Mouse (Mus musculus): ENCODE measurements around the gene Stpg2. TPM values are rescaled to one million over a fixed set of nuclear protein-coding genes. Genes with fewer than 3 reads are reported as not detected.

Stpg2 gene
- polyA plus RNA-seq (2012): not detected in 2 replicates

DNA sequence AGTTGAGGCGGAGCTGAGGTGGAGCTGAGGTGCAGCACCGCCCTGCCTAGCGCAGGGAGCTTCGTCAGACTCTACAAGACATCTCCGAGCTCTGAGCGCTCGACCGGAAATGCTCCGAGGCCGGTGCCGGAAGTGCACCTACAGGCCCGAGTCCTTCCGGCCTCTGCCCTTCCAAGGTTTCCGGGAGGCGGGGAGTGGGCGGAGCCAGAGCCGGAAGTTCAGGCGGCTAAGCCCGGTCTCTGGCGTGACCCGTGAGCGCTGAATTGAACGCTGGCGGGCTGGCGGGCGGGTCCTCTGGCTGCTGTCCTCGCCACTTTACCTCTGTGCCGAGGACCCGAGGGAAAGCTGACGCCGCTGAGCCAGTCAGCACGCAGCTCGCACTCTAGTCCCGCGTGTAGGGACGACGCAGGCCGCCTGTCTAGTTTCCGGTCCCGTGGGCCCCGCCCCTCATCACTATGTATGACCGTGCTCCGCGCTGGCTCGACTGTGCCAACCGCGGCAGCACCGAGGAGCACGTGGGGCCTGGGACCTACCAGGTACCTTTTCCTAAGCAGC, at the start of gene Stpg2:
Stpg2 (plus strand) TSS at position 251 of the 555 bp plus-strand sequence.
- Histone ChIP-seq H3K27me3 (ENCODE audit: control insufficient read depth) (peaks cover 3% of the 10 kb centered on the region; the same call in 1 of the 2 replicates), H3K4me3 (replicated peaks) (peak within 1 kb of the TSS; percentile 65), H3K36me3 (ENCODE audit: control insufficient read depth) (no peaks in the 10 kb centered on the region), H3K9me3 (ENCODE audit: control insufficient read depth, low read length) (peaks cover 8% of the 10 kb centered on the region), H3K4me1 (ENCODE audit: control insufficient read depth) (peaks cover 8% of the 10 kb centered on the region)
- TF ChIP-seq TAL1 (IDR thresholded peaks at IDR 0.05; ENCODE audit: low read length) (no peak), GATA1 (IDR thresholded peaks at IDR 0.05; ENCODE audit: low read length) (no peak)

DNA sequence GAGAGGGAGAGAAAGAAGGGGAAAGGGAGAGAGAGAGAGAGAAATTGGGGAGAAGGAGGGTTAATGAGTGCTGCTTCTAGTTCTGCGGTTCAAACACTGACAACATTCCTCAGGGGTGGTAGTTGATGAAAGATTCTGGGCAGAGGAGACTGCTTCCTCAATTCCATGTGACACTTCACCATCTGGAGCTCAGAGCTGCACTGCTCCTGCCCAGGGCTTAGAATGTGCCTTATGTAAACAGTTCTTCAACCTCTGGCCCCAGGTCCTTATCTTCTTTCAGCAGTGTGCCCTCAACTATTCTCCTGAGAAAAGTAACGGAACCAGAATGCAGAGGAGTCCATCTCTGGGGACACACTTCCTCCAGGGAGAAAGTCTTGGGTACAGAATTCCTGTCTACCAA, 43.3 kb upstream of the Stpg2 start:
- Histone ChIP-seq H3K9me3 (ENCODE audit: control insufficient read depth, low read length) (no peaks in the 10 kb centered on the region), H3K36me3 (ENCODE audit: control insufficient read depth) (no peaks in the 10 kb centered on the region), H3K4me1 (ENCODE audit: control insufficient read depth) (no peaks in the 10 kb centered on the region), H3K27me3 (ENCODE audit: control insufficient read depth) (no peaks in the 10 kb centered on the region), H3K4me3 (replicated peaks) (no peak overlapping the region)
- TF ChIP-seq TAL1 (IDR thresholded peaks at IDR 0.05; ENCODE audit: low read length) (no peak), GATA1 (IDR thresholded peaks at IDR 0.05; ENCODE audit: low read length) (no peak)

DNA sequence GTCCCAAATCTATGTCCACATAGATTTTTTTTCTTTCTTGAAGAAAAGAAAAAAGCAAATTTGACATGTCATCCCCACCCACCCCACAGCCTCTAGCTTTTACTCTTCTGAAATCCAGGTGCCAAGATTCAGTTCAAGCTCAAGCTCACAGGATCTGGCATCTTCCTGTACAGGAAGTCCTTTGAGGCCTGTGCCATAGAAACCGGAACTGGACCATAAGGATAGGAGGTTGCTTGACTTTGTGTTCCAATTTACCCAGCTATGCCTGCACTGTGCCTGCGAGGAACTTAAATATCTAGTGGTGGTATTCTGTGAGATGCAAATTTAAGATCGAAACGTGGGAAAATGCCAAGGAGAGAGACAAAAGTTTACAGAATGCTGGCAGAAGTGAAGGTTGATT, 42.8 kb upstream of the Stpg2 start:
- no peaks in the 10 kb centered on the region for H3K27me3 ChIP-seq (ENCODE audit: control insufficient read depth)
- no peaks in the 10 kb centered on the region for H3K9me3 ChIP-seq (ENCODE audit: control insufficient read depth, low read length)
- TF ChIP-seq GATA1 (IDR thresholded peaks at IDR 0.05; ENCODE audit: low read length): no peak
- TF ChIP-seq TAL1 (IDR thresholded peaks at IDR 0.05; ENCODE audit: low read length): no peak
- no peak overlapping the region for H3K4me3 ChIP-seq (replicated peaks)
- no peaks in the 10 kb centered on the region for H3K4me1 ChIP-seq (ENCODE audit: control insufficient read depth)
- no peaks in the 10 kb centered on the region for H3K36me3 ChIP-seq (ENCODE audit: control insufficient read depth)

DNA sequence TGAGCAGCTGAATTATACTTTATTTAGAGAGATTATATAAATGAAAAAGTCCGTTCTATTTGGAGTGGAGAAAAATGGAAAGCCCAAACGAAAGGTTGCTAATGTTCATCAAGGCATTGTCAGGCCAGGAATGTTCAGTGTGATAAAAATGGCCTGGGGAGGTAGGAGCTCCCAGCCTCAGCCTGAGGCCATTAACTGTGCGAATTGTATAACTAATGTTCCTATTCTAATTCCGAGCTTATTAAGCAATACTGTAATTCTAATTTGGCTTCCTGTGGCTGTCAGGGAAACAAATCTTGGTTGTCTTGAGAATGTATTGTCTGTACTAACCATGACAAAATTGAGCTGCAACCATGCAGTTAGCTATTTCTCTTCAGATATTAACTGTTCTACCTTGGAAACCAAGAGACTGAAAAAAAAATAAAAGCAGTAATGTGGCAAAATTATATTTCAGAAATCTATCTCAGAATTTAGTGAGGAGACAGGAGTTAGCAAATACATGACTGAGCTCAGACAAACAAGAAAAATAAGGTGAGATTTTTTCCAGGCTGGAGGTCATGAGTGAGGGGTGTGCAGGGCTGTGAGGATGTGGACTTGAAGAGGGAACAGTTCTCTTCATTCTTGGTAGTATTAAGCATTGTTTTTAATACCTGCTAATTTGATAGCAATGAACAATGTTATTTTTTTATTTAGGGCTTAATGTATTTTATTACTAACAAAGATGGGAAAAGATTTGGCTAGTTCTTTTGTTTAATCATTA, 36.8 kb upstream of the Stpg2 start:
- H3K4me1 ChIP-seq (ENCODE audit: control insufficient read depth): no peaks in the 10 kb centered on the region
- H3K4me3 ChIP-seq (replicated peaks): no peak overlapping the region
- no peaks in the 10 kb centered on the region for H3K36me3 ChIP-seq (ENCODE audit: control insufficient read depth)
- TF ChIP-seq GATA1 (IDR thresholded peaks at IDR 0.05; ENCODE audit: low read length) (no peak), TAL1 (IDR thresholded peaks at IDR 0.05; ENCODE audit: low read length) (no peak)
- H3K27me3 ChIP-seq (ENCODE audit: control insufficient read depth): no peaks in the 10 kb centered on the region
- peaks cover 5% of the 10 kb centered on the region; the same call in 1 of the 2 replicates for H3K9me3 ChIP-seq (ENCODE audit: control insufficient read depth, low read length)

DNA sequence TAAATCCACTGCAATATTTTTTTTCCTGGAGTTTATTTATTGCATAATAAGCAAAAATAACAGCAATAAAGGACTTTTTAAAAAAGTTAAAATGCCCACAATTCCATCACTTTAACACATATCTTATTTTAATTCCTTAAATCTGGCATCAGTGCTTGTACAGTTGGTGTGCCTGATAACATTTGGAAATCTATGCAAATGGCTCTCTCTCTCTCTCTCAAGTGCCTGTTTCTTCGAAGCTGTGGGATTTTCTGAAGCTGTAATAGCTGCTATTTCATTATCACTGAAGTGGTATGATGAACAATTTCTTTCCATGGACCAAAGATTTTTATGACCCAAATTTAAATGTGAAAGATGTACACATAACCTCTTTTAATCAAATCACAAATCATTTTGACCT, 35.8 kb upstream of the Stpg2 start:
- Histone ChIP-seq H3K4me1 (ENCODE audit: control insufficient read depth) (no peaks in the 10 kb centered on the region), H3K27me3 (ENCODE audit: control insufficient read depth) (no peaks in the 10 kb centered on the region)

DNA sequence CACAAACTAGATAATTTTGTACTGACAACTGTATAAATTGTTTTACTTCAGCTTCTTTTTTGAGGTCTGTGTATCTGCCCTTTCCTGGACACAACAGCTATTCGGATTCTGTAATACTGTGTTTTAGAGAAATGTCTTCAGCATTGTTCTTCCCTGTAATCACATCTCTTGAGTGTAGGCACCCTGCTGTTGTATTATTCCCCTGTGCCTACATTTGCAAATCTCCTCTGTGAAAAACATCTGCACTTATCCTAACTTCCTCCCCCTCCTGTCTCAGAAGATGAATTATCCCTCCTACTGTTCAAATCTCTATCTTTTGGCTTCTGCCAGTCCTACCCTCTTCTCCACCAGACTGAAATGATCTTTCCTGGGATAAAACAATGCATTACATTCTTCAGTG, 28.6 kb upstream of the Stpg2 start:
- Histone ChIP-seq H3K27me3 (ENCODE audit: control insufficient read depth) (no peaks in the 10 kb centered on the region), H3K4me3 (replicated peaks) (no peak overlapping the region), H3K36me3 (ENCODE audit: control insufficient read depth) (no peaks in the 10 kb centered on the region), H3K9me3 (ENCODE audit: control insufficient read depth, low read length) (peaks cover 9% of the 10 kb centered on the region), H3K4me1 (ENCODE audit: control insufficient read depth) (no peaks in the 10 kb centered on the region)
- no peak for TF ChIP-seq TAL1 (IDR thresholded peaks at IDR 0.05; ENCODE audit: low read length)
- TF ChIP-seq GATA1 (IDR thresholded peaks at IDR 0.05; ENCODE audit: low read length): no peak

More for the DNA sequence above, 35.8 kb upstream of the Stpg2 start:
- H3K36me3 ChIP-seq (ENCODE audit: control insufficient read depth): no peaks in the 10 kb centered on the region
- TF ChIP-seq GATA1 (IDR thresholded peaks at IDR 0.05; ENCODE audit: low read length): no peak
- TF ChIP-seq TAL1 (IDR thresholded peaks at IDR 0.05; ENCODE audit: low read length): no peak
- no peak overlapping the region for H3K4me3 ChIP-seq (replicated peaks)
- peaks cover 5% of the 10 kb centered on the region; the same call in 1 of the 2 replicates for H3K9me3 ChIP-seq (ENCODE audit: control insufficient read depth, low read length)

DNA sequence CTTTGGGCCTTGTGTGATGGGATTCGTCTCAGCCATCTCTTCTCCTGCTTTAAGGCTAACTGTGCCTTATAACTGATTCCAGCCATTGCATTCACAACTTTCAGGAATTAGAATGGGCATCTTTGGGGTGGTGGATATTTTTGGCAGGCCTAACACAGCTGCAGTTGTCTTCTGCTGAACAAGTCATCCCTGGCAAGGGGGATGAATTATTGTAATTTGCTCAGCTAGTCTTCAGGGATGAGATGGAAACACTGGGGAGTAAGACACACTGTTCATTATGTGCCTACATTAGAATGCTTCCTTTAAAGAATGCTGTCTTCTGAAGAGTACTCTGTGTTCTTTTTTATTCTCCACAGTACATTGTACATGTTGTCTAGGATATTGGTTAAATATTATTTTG, 14.0 kb upstream of the Stpg2 start:
- H3K36me3 ChIP-seq (ENCODE audit: control insufficient read depth): no peaks in the 10 kb centered on the region
- no peaks in the 10 kb centered on the region for H3K4me1 ChIP-seq (ENCODE audit: control insufficient read depth)
- no peaks in the 10 kb centered on the region for H3K27me3 ChIP-seq (ENCODE audit: control insufficient read depth)
- H3K9me3 ChIP-seq (ENCODE audit: control insufficient read depth, low read length): no peaks in the 10 kb centered on the region
- no peak overlapping the region for H3K4me3 ChIP-seq (replicated peaks)
- TF ChIP-seq TAL1 (IDR thresholded peaks at IDR 0.05; ENCODE audit: low read length) (no peak), GATA1 (IDR thresholded peaks at IDR 0.05; ENCODE audit: low read length) (no peak)

DNA sequence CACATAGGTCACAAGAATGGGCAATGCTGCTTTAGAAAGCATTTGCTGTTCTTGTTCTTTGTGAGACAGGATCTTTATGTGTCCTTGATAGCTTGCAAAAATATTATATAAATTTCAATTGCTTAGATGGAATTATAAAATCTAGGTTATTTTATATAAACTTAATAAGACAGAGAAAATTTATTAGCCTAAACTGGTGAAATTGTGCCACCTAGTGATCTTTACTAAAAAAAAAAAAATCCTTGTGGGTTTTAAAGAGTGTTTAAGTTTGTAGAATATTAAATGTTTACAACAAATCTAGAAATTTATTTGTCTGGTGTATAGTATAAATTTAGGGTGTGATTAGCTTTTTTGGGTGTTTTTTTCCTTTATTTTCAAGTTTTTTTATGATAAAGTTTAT, 11.6 kb upstream of the Stpg2 start:
- no peaks in the 10 kb centered on the region for H3K27me3 ChIP-seq (ENCODE audit: control insufficient read depth)
- no peaks in the 10 kb centered on the region for H3K36me3 ChIP-seq (ENCODE audit: control insufficient read depth)
- TF ChIP-seq GATA1 (IDR thresholded peaks at IDR 0.05; ENCODE audit: low read length): no peak
- no peak for TF ChIP-seq TAL1 (IDR thresholded peaks at IDR 0.05; ENCODE audit: low read length)
- H3K4me3 ChIP-seq (replicated peaks): no peak overlapping the region
- H3K9me3 ChIP-seq (ENCODE audit: control insufficient read depth, low read length): no peaks in the 10 kb centered on the region
- H3K4me1 ChIP-seq (ENCODE audit: control insufficient read depth): no peaks in the 10 kb centered on the region

DNA sequence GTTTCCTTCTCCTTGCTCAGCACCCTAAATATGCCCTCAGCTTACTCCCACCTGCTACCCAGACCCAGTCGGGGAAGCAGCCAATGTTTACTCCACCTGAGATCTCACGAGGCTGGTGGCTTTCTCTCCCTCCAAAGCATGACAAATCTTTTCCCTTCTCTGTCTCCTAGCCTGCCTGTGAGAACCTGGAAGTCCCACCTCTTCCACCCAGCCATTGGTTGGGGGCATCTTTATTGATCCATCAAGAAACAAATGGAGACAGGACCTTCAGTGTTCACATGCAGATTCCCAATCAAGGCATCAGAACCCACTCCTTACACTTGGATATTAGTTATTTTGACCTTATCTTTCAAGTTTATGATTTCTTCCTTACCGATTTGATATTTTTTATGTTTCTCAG, 7.1 kb upstream of the Stpg2 start:
- Histone ChIP-seq H3K36me3 (ENCODE audit: control insufficient read depth) (no peaks in the 10 kb centered on the region), H3K4me1 (ENCODE audit: control insufficient read depth) (no peaks in the 10 kb centered on the region), H3K4me3 (replicated peaks) (no peak overlapping the region), H3K27me3 (ENCODE audit: control insufficient read depth) (no peaks in the 10 kb centered on the region), H3K9me3 (ENCODE audit: control insufficient read depth, low read length) (no peaks in the 10 kb centered on the region)
- no peak for TF ChIP-seq GATA1 (IDR thresholded peaks at IDR 0.05; ENCODE audit: low read length)
- TF ChIP-seq TAL1 (IDR thresholded peaks at IDR 0.05; ENCODE audit: low read length): no peak

All from erythroblast, embryonic 14.5 days (primary cell).